Mouse (Mus musculus): ENCODE results near the gene Stat5b.

- TF ChIP-seq CTCF (IDR thresholded peaks at IDR 0.05; ENCODE audit: borderline replicate concordance, control insufficient read depth, extremely low read depth, insufficient read depth, low read length, poor library complexity) = no peak
- no peak for TF ChIP-seq POLR2A (IDR thresholded peaks at IDR 0.05; ENCODE audit: control insufficient read depth, extremely low read depth, insufficient read depth, low read length, poor library complexity)
Observed at GRCm38 (mm10) chr11:100820047-100820446, 30.5 kb downstream of the Stat5b start.
